Mouse (Mus musculus): Measurements from ENCODE around the gene 1700020D05Rik. TPM values are rescaled to one million over a fixed set of nuclear protein-coding genes. Genes with fewer than 3 reads are reported as not detected.

The 1700020D05Rik gene
- total and polyA plus RNA-seq, 2 experiments from 2014 or later, result 3.8 TPM; not detected in 1

- Histone ChIP-seq H3K4me2 (ENCODE audit: low read depth, low read length) (no peak overlapping the region), H3K4me3 (ENCODE audit: low read length) (no peak overlapping the region), H3K36me3 (ENCODE audit: insufficient read depth, low read length) (peaks cover 31% of the 10 kb centered on the region), H3K27me3 (ENCODE audit: insufficient read depth, low read length) (no peaks in the 10 kb centered on the region), H3K9me3 (ENCODE audit: low read length) (no peaks in the 10 kb centered on the region), H3K27ac (no peak overlapping the region), H3K4me1 (ENCODE audit: insufficient read depth, low read length) (peaks cover 4% of the 10 kb centered on the region), H3K9ac (replicated peaks; ENCODE audit: low read length) (no peak overlapping the region)
- no peak for TF ChIP-seq CTCF (IDR thresholded peaks at IDR 0.05; ENCODE audit: low read depth)
- WGBS, result 94% methylated on average over 5 of the region's 5 CpGs
- ATAC-seq, result no peak
- DNase-seq (ENCODE audit: low spot score), result no peak
Measured at GRCm38 (mm10) chr19:5484496-5484895, 19.1 kb downstream of the 1700020D05Rik start.

DNA sequence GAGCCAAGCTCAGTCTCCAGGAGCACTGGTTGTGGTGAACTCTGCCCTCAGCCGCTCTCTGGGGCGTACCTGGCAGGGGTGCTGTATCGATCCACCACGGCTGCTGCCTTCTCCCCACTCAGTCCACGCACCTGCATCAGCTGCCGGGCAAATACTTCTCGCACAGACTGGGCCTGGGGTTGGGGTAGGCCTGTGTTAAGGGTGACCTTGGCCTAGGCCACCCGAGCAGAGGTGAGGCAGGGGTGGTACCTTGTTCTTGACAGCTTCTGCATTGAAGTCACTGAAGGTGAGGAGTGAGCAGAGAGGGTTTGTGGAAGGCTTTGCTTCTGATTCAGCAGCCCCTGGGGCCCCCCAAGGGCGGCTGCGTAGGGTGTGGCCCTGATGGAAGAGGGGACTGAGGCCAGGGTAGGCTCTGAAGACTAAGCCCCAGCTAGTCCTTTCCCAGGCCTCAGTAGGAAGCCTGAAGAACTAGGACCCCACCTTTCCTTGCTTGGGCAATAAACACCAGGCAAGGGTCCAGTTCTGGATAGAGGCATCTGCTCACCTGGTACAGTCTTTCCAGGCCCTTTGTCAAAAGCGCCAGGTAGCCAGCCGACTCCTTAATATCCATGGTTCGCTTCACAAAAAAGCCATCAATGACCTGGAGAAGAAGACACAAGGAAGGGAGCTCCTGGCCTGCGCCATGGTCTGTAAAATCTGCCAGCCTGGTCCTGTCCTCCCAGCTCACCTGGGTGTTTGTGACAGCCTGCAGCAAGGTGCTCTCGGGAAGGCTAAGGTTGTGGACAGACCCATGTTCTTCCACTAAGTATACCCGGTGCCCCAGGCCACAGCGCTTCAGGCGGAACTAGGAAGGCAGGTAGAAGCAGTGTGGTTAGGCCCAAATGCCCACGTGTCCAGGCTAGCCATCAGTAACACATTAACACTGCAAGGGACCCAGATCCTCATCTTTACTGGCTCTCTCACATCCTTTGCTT lies 19.9 kb downstream of the 1700020D05Rik start:
- no peak for DNase-seq (ENCODE audit: low spot score)
- H3K4me3 ChIP-seq (ENCODE audit: low read length), result no peak overlapping the region
- H3K27me3 ChIP-seq (ENCODE audit: insufficient read depth, low read length), result no peaks in the 10 kb centered on the region
- no peak overlapping the region for H3K27ac ChIP-seq
- WGBS, result 94% methylated on average over 19 of the region's 19 CpGs
- H3K36me3 ChIP-seq (ENCODE audit: insufficient read depth, low read length), result peaks cover 31% of the 10 kb centered on the region
- no peak for ATAC-seq
- no peak overlapping the region for H3K4me2 ChIP-seq (ENCODE audit: low read depth, low read length)
- no peak for TF ChIP-seq CTCF (IDR thresholded peaks at IDR 0.05; ENCODE audit: low read depth)
- H3K4me1 ChIP-seq (ENCODE audit: insufficient read depth, low read length), result no peaks in the 10 kb centered on the region
- H3K9me3 ChIP-seq (ENCODE audit: low read length), result no peaks in the 10 kb centered on the region
- H3K9ac ChIP-seq (replicated peaks; ENCODE audit: low read length), result no peak overlapping the region

- no peaks in the 10 kb centered on the region for H3K4me1 ChIP-seq (ENCODE audit: insufficient read depth, low read length)
- ATAC-seq (no peak), DNase-seq (ENCODE audit: low spot score) (no peak)
- H3K27me3 ChIP-seq (ENCODE audit: insufficient read depth, low read length), result no peaks in the 10 kb centered on the region
- H3K9me3 ChIP-seq (ENCODE audit: low read length), result no peaks in the 10 kb centered on the region
- H3K9ac ChIP-seq (replicated peaks; ENCODE audit: low read length), result no peak overlapping the region
- no peak overlapping the region for H3K27ac ChIP-seq
- H3K4me3 ChIP-seq (ENCODE audit: low read length), result no peak overlapping the region
- WGBS, result 92% methylated on average over 10 of the region's 10 CpGs
- peaks cover 31% of the 10 kb centered on the region for H3K36me3 ChIP-seq (ENCODE audit: insufficient read depth, low read length)
- TF ChIP-seq CTCF (IDR thresholded peaks at IDR 0.05; ENCODE audit: low read depth), result no peak
- no peak overlapping the region for H3K4me2 ChIP-seq (ENCODE audit: low read depth, low read length)
Measured at GRCm38 (mm10) chr19:5481398-5481797, 22.2 kb downstream of the 1700020D05Rik start.

- H3K9me3 ChIP-seq (ENCODE audit: low read length), result no peaks in the 10 kb centered on the region
- peaks cover 7% of the 10 kb centered on the region for H3K4me1 ChIP-seq (ENCODE audit: insufficient read depth, low read length)
- H3K4me2 ChIP-seq (ENCODE audit: low read depth, low read length), result no peak overlapping the region
- no peaks in the 10 kb centered on the region for H3K27me3 ChIP-seq (ENCODE audit: insufficient read depth, low read length)
- ATAC-seq, result no peak
- H3K9ac ChIP-seq (replicated peaks; ENCODE audit: low read length), result no peak overlapping the region
- WGBS, result 89% methylated on average over 10 of the region's 10 CpGs
- peaks cover 22% of the 10 kb centered on the region for H3K36me3 ChIP-seq (ENCODE audit: insufficient read depth, low read length)
- DNase-seq (ENCODE audit: low spot score), result no peak
- no peak for TF ChIP-seq CTCF (IDR thresholded peaks at IDR 0.05; ENCODE audit: low read depth)
- no peak overlapping the region for H3K4me3 ChIP-seq (ENCODE audit: low read length)
- H3K27ac ChIP-seq, result no peak overlapping the region
Measured at GRCm38 (mm10) chr19:5480016-5480415, 23.6 kb downstream of the 1700020D05Rik start.

DNA sequence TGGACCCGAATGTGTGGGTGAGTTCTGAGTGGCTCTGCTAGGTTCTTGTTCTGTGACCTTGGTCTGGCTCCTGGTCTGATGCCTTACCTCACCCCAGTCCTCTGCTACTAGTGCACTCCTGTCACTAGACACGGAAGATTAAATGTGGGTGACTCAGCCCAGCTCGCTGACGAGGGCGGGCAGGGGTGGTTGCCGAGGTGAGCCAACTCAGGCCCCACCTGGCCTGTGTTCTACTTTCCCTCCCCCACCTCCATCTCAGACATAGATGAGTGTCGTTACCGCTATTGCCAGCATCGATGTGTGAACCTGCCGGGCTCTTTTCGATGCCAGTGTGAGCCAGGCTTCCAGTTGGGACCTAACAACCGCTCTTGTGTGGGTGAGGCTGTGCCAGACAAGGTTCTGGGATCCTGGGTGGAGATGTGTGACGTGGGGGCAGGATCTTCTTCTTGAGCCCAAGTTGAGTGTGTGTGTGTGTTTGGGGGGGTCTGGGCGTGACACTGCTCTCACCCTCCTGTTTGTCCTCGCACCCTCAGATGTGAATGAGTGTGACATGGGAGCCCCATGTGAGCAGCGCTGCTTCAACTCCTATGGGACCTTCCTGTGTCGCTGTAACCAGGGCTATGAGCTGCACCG lies 25.8 kb downstream of the 1700020D05Rik start:
- TF ChIP-seq CTCF (IDR thresholded peaks at IDR 0.05; ENCODE audit: low read depth), result no peak
- DNase-seq (ENCODE audit: low spot score), result no peak
- Histone ChIP-seq H3K4me2 (ENCODE audit: low read depth, low read length) (no peak overlapping the region), H3K9me3 (ENCODE audit: low read length) (no peaks in the 10 kb centered on the region), H3K4me3 (ENCODE audit: low read length) (no peak overlapping the region), H3K27me3 (ENCODE audit: insufficient read depth, low read length) (no peaks in the 10 kb centered on the region), H3K36me3 (ENCODE audit: insufficient read depth, low read length) (peaks cover 7% of the 10 kb centered on the region), H3K27ac (no peak overlapping the region), H3K4me1 (ENCODE audit: insufficient read depth, low read length) (peaks cover 7% of the 10 kb centered on the region), H3K9ac (replicated peaks; ENCODE audit: low read length) (no peak overlapping the region)
- no peak for ATAC-seq
- 89% methylated on average over 18 of the region's 18 CpGs for WGBS

GRCm38 (mm10) chr19:5477004-5477667 lies 26.5 kb downstream of the 1700020D05Rik start:
- Histone ChIP-seq H3K27me3 (ENCODE audit: insufficient read depth, low read length) (no peaks in the 10 kb centered on the region), H3K27ac (no peak overlapping the region), H3K9me3 (ENCODE audit: low read length) (no peaks in the 10 kb centered on the region), H3K9ac (replicated peaks; ENCODE audit: low read length) (no peak overlapping the region), H3K4me1 (ENCODE audit: insufficient read depth, low read length) (peaks cover 7% of the 10 kb centered on the region), H3K4me2 (ENCODE audit: low read depth, low read length) (no peak overlapping the region), H3K4me3 (ENCODE audit: low read length) (no peak overlapping the region), H3K36me3 (ENCODE audit: insufficient read depth, low read length) (peaks cover under 1% of the 10 kb centered on the region; the same call in 1 of the 2 replicates)
- TF ChIP-seq CTCF (IDR thresholded peaks at IDR 0.05; ENCODE audit: low read depth), result no peak
- ATAC-seq (no peak), DNase-seq (ENCODE audit: low spot score) (no peak)
- WGBS, result 83% methylated on average over 10 of the region's 10 CpGs

All from hindbrain, postnatal 0 days (tissue).